Mouse (Mus musculus): ENCODE data around the gene P3h4.

- TF ChIP-seq CTCF (IDR thresholded peaks at IDR 0.05; ENCODE audit: control insufficient read depth, insufficient read depth, low read length) (no peak), POLR2A (IDR thresholded peaks at IDR 0.05; ENCODE audit: borderline replicate concordance, control insufficient read depth, low read depth, low read length) (no peak)
Observed at GRCm38 (mm10) chr11:100382682-100383081, 32.0 kb downstream of the P3h4 start.
